Mouse (Mus musculus): ENCODE results near the gene Six5. TPM values are rescaled to one million over a fixed set of nuclear protein-coding genes. Genes with fewer than 3 reads are reported as not detected.
A peak's percentile ranks its signal among the peaks of the same experiment; 100 is the strongest.

The Six5 gene
- total RNA-seq, 2 experiments from 2014 or later: 7.2 to 10.2 TPM

GRCm38 (mm10) chr7:19136168-19136567, 41.8 kb downstream of the Six5 start:
- intact Hi-C loops (cut with DNase I): no loop called here
- DNase-seq: no peak

- DNase-seq: no peak
- intact Hi-C loops (cut with DNase I): no loop called here
These were observed 42.4 kb downstream of the Six5 start for GRCm38 (mm10) chr7:19136673-19137334.

DNA sequence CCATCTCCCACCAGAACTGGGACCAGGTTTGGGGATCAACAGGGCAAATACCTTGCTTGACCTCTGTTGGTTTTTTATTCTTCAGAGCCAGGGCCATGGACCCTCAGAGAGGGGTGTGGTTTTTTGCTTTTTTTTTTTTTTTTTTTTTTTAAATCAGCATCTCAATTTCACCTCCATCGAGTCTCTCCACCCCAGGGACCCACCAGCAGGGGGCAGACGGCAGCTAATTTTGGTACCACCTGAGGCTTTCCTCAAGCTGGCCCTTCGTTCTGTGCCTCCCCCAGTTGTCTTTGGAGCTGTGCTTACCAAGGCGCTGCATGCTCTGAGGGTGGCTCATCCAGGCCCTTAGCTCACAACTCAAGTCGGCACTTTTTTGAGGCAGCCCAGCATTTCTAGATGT, 43.0 kb downstream of the Six5 start:
- intact Hi-C loops (cut with DNase I): no loop called here
- peak in 1 of 2 experiments; percentile 53 for DNase-seq

DNA sequence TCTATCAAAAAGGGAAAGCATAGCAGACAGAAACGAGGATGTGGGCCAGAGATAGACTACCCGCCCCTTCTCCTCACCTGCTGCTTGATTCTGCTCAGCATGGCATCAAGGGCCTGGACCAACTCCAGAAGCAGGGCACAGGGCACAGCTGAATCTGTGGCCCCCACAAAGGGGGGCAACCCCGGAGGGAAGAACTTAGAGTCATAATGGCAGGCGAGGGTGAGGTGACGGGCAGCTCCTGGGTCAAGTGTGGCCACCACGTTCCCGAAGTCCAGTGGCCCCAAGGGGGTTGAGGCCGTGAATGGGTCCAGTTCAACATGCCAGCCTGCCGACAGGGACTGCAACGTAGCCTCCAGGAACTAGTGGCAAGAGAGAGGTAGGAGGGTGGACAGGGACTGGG, 52.4 kb downstream of the Six5 start:
- intact Hi-C loops (cut with DNase I): no loop called here
- no peak for DNase-seq

- no peak for DNase-seq
- intact Hi-C loops (cut with DNase I): loop anchor here (1.0 kb wide), 1 partner anchor 13 kb away; no protein-coding TSS in a partner anchor
These were observed 53.2 kb downstream of the Six5 start for GRCm38 (mm10) chr7:19147497-19148045.

Small RNA genes lying within 50 kb of the gene (microRNA-seq; reads per million reads assigned to microRNA genes)
- 2.0 to 6.5 reads per million in 2 experiments for gene Mir3100 (ENCODE audit: borderline number of aligned reads in 2 of 2)

Other genes with a start within 250 kb of the Six5 start
- gene Pglyrp1, start 223.3 kb upstream of the Six5 start, total RNA-seq (2021): 1 to 10 TPM; 1.4 to 1.6 TPM
- gene Ccdc61, start 184.2 kb upstream of the Six5 start, total RNA-seq (2021): 10 to 100 TPM in 1 of 2 experiments, 1 to 10 TPM in 1; 7.7 to 11.0 TPM
- 1 to 10 TPM; 4.8 to 7.7 TPM for gene Nova2, start 168.7 kb upstream of the Six5 start, total RNA-seq (2021)
- gene Nanos2, start 107.2 kb upstream of the Six5 start, total RNA-seq (2021): not detected
- gene Mypop, start 103.3 kb upstream of the Six5 start, total RNA-seq (2021): 1 to 10 TPM; 3.4 to 4.3 TPM
- gene Irf2bp1, start 90.5 kb upstream of the Six5 start, total RNA-seq (2021): 10 to 100 TPM; 19.6 to 23.0 TPM
- gene Foxa3, start 71.1 kb upstream of the Six5 start, total RNA-seq (2021): not detected
- 10 to 100 TPM; 85.2 to 86.8 TPM for gene Sympk, start 70.2 kb upstream of the Six5 start, total RNA-seq (2021)
- not detected for gene Rsph6a, start 39.9 kb upstream of the Six5 start, total RNA-seq (2021)
- 10 to 100 TPM; 48.8 to 52.4 TPM for gene Dmwd, start 18.4 kb upstream of the Six5 start, total RNA-seq (2021)
- gene Dmpk, start 10.7 kb upstream of the Six5 start, total RNA-seq (2021): 100 to 1,000 TPM; 512 to 563 TPM
- not detected for gene Gm4969, start 23.8 kb downstream of the Six5 start, total RNA-seq (2021)
- gene Fbxo46, start 25.3 kb downstream of the Six5 start, total RNA-seq (2021): 1 to 10 TPM; 4.6 to 5.3 TPM
- 1 to 10 TPM; 3.8 to 4.8 TPM for gene Qpctl, start 54.7 kb downstream of the Six5 start, total RNA-seq (2021)
- gene Snrpd2, start 55.1 kb downstream of the Six5 start, total RNA-seq (2021): 10 to 100 TPM; 66.8 to 67.0 TPM
- under 1 TPM in 1 of 2 experiments, not detected in 1; 0.14 TPM for gene Gipr, start 71.5 kb downstream of the Six5 start, total RNA-seq (2021)
- 10 to 100 TPM; 34.3 to 44.4 TPM for gene Eml2, start 81.8 kb downstream of the Six5 start, total RNA-seq (2021)
- gene Gpr4, start 117.9 kb downstream of the Six5 start, total RNA-seq (2021): 10 to 100 TPM in 1 of 2 experiments, 1 to 10 TPM in 1; 7.9 to 10.6 TPM
- gene Opa3, start 133.7 kb downstream of the Six5 start, total RNA-seq (2021): 10 to 100 TPM; 53.9 to 62.9 TPM
- gene Vasp, start 177.2 kb downstream of the Six5 start, total RNA-seq (2021): 10 to 100 TPM; 32.6 to 36.1 TPM
- not detected for gene Ppm1n, start 185.5 kb downstream of the Six5 start, total RNA-seq (2021)
- 100 to 1,000 TPM; 137 to 148 TPM for gene Rtn2, start 188.0 kb downstream of the Six5 start, total RNA-seq (2021)
- under 1 TPM; 0.14 to 0.86 TPM for gene Fosb, start 215.5 kb downstream of the Six5 start, total RNA-seq (2021)

Measured in heart, postnatal 36 days (tissue).